Mouse (Mus musculus) liver, adult 2 months (tissue): ENCODE measurements around the gene Atl2. TPM values are rescaled to one million over a fixed set of nuclear protein-coding genes. Genes with fewer than 3 reads are reported as not detected.

ENCODE experiments used
- DNase-seq: peaks from one replicate; pipeline ENCODE4 v3.0.0-alpha.2; 2011; ENCODE audit warnings: low read depth, low spot score; ENCODE audit errors: extremely low read depth
- H3K27ac ChIP-seq: fragments of 200-500 bp; replicated peaks from 2 replicates; pipeline ENCODE4 v1.5.1; 2012; ENCODE audit warnings: low read depth, mild to moderate bottlenecking, control low read depth, inconsistent platforms, low read length; ENCODE audit not compliant: insufficient read depth
- H3K27me3 ChIP-seq: fragments of 200-500 bp; 2 replicates; pipeline ENCODE4 v1.6.1; 2012; ENCODE audit warnings: mild to moderate bottlenecking, moderate library complexity, low read length, inconsistent platforms; ENCODE audit not compliant: control insufficient read depth, insufficient read depth
- H3K36me3 ChIP-seq: fragments of 200-500 bp; 2 replicates; pipeline ENCODE4 v1.6.1; 2012; ENCODE audit warnings: low read length, inconsistent platforms; ENCODE audit not compliant: control insufficient read depth, insufficient read depth
- H3K4me1 ChIP-seq: fragments of 200-500 bp; 2 replicates; pipeline ENCODE4 v1.6.1; 2011; ENCODE audit warnings: low read length; ENCODE audit not compliant: control insufficient read depth, insufficient read depth
- H3K4me3 ChIP-seq: fragments of 200-500 bp; 2 replicates; pipeline ENCODE4 v1.5.1; 2011; ENCODE audit warnings: low read depth, mild to moderate bottlenecking, control low read depth, low read length, moderate library complexity; ENCODE audit not compliant: insufficient read depth
- H3K79me2 ChIP-seq: fragments of 200-500 bp; 2 replicates; pipeline ENCODE4 v1.6.1; 2012; ENCODE audit warnings: inconsistent platforms, mild to moderate bottlenecking, low read length, moderate library complexity; ENCODE audit not compliant: control insufficient read depth, insufficient read depth
- H3K9ac ChIP-seq: fragments of 200-500 bp; 2 replicates; pipeline ENCODE4 v1.6.1; 2012; ENCODE audit warnings: low read depth, mild to moderate bottlenecking, control low read depth, inconsistent platforms, low read length
- CTCF ChIP-seq: fragments of 200-500 bp; IDR thresholded peaks from 2 replicates; pipeline ENCODE4 v1.5.1; 2011; ENCODE audit warnings: low read depth, low read length, control low read depth
- POLR2A ChIP-seq: fragments of 200-500 bp; IDR thresholded peaks from 2 replicates; pipeline ENCODE4 v1.6.1; 2011; ENCODE audit warnings: low read length, control low read depth; ENCODE audit not compliant: insufficient read depth; ENCODE audit errors: extremely low read depth
- WGBS: fragments of 180-500 bp; shearing (Covaris S2); methylation state at CpG from one replicate; pipeline ENCODE4 v1.1.7; 2018; 5-methylcytosine and 5-hydroxymethylcytosine counted together
- polyA plus RNA-seq: library from polyadenylated mRNA; depleted of rRNA; stranded (reverse); fragments of >200 nt; gene quantifications from 2 replicates; pipeline ENCODE4 v1.2.3, GENCODE M21; 2012
- total RNA-seq: library from RNA; depleted of rRNA; stranded (reverse); fragments of >200 nt; gene quantifications from 2 replicates; pipeline ENCODE4 v1.2.3, GENCODE M21; 2014

Atl2 gene
- total and polyA plus RNA-seq, 2 experiments, result 25.8 to 77.9 TPM

GRCm38 (mm10) chr17:79825241-79826030 is 70.5 kb downstream of the Atl2 start:
- no peak for TF ChIP-seq POLR2A
- Histone ChIP-seq H3K27me3 (no peaks in the 10 kb centered on the region), H3K9ac (no peak overlapping the region), H3K79me2 (no peaks in the 10 kb centered on the region), H3K4me1 (0 out of 2 replicates have a peak, but pooled peaks cover 4% of the 10 kb centered on the region), H3K27ac (no peak overlapping the region), H3K36me3 (no peaks in the 10 kb centered on the region), H3K4me3 (no peak overlapping the region)
- no peak for DNase-seq
- 79% methylated on average over 11 of the region's 11 CpGs for WGBS

DNA sequence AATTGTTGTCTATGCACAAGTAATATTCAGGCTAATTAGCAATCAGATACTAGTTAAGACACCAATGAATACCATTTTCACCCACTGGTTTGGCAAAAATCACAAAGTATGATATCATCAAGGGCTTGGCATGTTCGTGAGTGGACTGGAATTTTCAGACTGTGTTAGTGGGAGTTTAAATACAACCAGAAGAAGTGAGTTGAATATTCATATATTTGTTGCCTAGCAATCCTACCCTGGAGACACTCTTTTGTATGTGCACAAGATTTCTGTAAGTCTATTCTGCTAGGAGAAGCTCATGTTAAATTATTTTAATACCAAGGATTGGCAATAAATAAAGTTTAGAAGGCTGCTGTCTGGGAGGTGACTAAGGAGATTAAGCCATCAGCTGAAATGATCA is 71.5 kb downstream of the Atl2 start:
- 0 out of 2 replicates have a peak, but pooled peaks cover 4% of the 10 kb centered on the region for H3K4me1 ChIP-seq
- H3K27ac ChIP-seq, result no peak overlapping the region
- no peaks in the 10 kb centered on the region for H3K36me3 ChIP-seq
- H3K27me3 ChIP-seq, result no peaks in the 10 kb centered on the region
- DNase-seq, result no peak
- 84% methylated on average over 1 of the region's 1 CpGs for WGBS
- no peak overlapping the region for H3K9ac ChIP-seq
- no peak overlapping the region for H3K4me3 ChIP-seq
- no peak for TF ChIP-seq POLR2A
- TF ChIP-seq CTCF, result no peak
- H3K79me2 ChIP-seq, result no peaks in the 10 kb centered on the region

GRCm38 (mm10) chr17:79818884-79819283 is 77.0 kb downstream of the Atl2 start:
- H3K27ac ChIP-seq, result no peak overlapping the region
- H3K79me2 ChIP-seq, result no peaks in the 10 kb centered on the region
- DNase-seq, result no peak
- H3K4me1 ChIP-seq, result 0 out of 2 replicates have a peak, but pooled peaks cover 4% of the 10 kb centered on the region
- TF ChIP-seq CTCF (no peak), POLR2A (no peak)
- 60% methylated on average over 3 of the region's 3 CpGs for WGBS
- H3K27me3 ChIP-seq, result no peaks in the 10 kb centered on the region
- no peak overlapping the region for H3K4me3 ChIP-seq
- H3K36me3 ChIP-seq, result no peaks in the 10 kb centered on the region
- no peak overlapping the region for H3K9ac ChIP-seq

- no peaks in the 10 kb centered on the region for H3K36me3 ChIP-seq
- WGBS, result 46% methylated on average over 7 of the region's 7 CpGs
- no peak overlapping the region for H3K27ac ChIP-seq
- 0 out of 2 replicates have a peak, but pooled peaks cover 4% of the 10 kb centered on the region for H3K4me1 ChIP-seq
- no peak overlapping the region for H3K9ac ChIP-seq
- H3K4me3 ChIP-seq, result no peak overlapping the region
- no peaks in the 10 kb centered on the region for H3K79me2 ChIP-seq
- H3K27me3 ChIP-seq, result no peaks in the 10 kb centered on the region
- no peak for DNase-seq
- TF ChIP-seq POLR2A, result no peak
- TF ChIP-seq CTCF, result no peak
Measured at GRCm38 (mm10) chr17:79817995-79818394, 77.9 kb downstream of the Atl2 start.

GRCm38 (mm10) chr17:79817551-79817950 is 78.4 kb downstream of the Atl2 start:
- Histone ChIP-seq H3K4me3 (no peak overlapping the region), H3K36me3 (no peaks in the 10 kb centered on the region), H3K9ac (no peak overlapping the region), H3K79me2 (no peaks in the 10 kb centered on the region), H3K4me1 (0 out of 2 replicates have a peak, but pooled peaks cover 4% of the 10 kb centered on the region), H3K27ac (no peak overlapping the region), H3K27me3 (no peaks in the 10 kb centered on the region)
- 87% methylated on average over 9 of the region's 9 CpGs for WGBS
- DNase-seq, result no peak
- no peak for TF ChIP-seq POLR2A
- TF ChIP-seq CTCF, result no peak

- H3K9ac ChIP-seq, result no peak overlapping the region
- 88% methylated on average over 6 of the region's 6 CpGs for WGBS
- no peak for DNase-seq
Measured at GRCm38 (mm10) chr17:79816896-79817295, 79.0 kb downstream of the Atl2 start.

More at GRCm38 (mm10) chr17:79816896-79817295, 79.0 kb downstream of the Atl2 start:
- H3K27me3 ChIP-seq, result no peaks in the 10 kb centered on the region
- H3K79me2 ChIP-seq, result no peaks in the 10 kb centered on the region
- H3K27ac ChIP-seq, result no peak overlapping the region
- 0 out of 2 replicates have a peak, but pooled peaks cover 4% of the 10 kb centered on the region for H3K4me1 ChIP-seq
- H3K36me3 ChIP-seq, result no peaks in the 10 kb centered on the region
- no peak for TF ChIP-seq CTCF
- TF ChIP-seq POLR2A, result no peak
- no peak overlapping the region for H3K4me3 ChIP-seq
